Mouse (Mus musculus) thymus, adult 2 months (tissue): ENCODE data around the gene Taok3.

Source experiments
- CTCF ChIP-seq: fragments of 200-500 bp; IDR thresholded peaks from 2 replicates; pipeline ENCODE4 v1.5.1; 2012; ENCODE audit warnings: mild to moderate bottlenecking, control low read depth, low read length, moderate library complexity, borderline replicate concordance; ENCODE audit not compliant: control insufficient read depth, poor library complexity, insufficient read depth; ENCODE audit errors: extremely low read depth
- POLR2A ChIP-seq: fragments of 200-500 bp; IDR thresholded peaks from 2 replicates; pipeline ENCODE4 v1.6.1; 2012; ENCODE audit warnings: mild to moderate bottlenecking, low read length, control low read depth, moderate library complexity; ENCODE audit not compliant: control insufficient read depth, poor library complexity, insufficient read depth; ENCODE audit errors: extremely low read depth

- TF ChIP-seq CTCF (no peak), POLR2A (no peak)
These were observed 30.8 kb upstream of the Taok3 start for GRCm38 (mm10) chr5:117089147-117089546.
